Mouse (Mus musculus) stomach, embryonic 14.5 days (tissue): Measurements from ENCODE around the gene Cherp. TPM values are rescaled to one million over a fixed set of nuclear protein-coding genes. Genes with fewer than 3 reads are reported as not detected.

Source experiments
- ATAC-seq: fragments of 200-750 bp; cut with Nextera tagmentation; 2 replicates; pipeline ENCODE4 v1.8.0; 2017; ENCODE audit warnings: low read depth, moderate TSS enrichment; ENCODE audit not compliant: insufficient number of reproducible peaks, insufficient read depth, low FRiP score
- H3K27ac ChIP-seq: fragments of 300-500 bp; sonication (generic); 2 replicates; pipeline ENCODE4 v1.5.1; 2014; ENCODE audit warnings: mild to moderate bottlenecking, low read length, moderate library complexity, mixed read lengths
- H3K27me3 ChIP-seq: fragments of 300-500 bp; sonication (generic); 2 replicates; pipeline ENCODE4 v1.6.1; 2014; ENCODE audit warnings: low read length, control low read depth, mixed read lengths; ENCODE audit not compliant: control insufficient read depth, insufficient read depth
- H3K36me3 ChIP-seq: fragments of 300-500 bp; sonication (generic); 2 replicates; pipeline ENCODE4 v1.6.1; 2014; ENCODE audit warnings: mild to moderate bottlenecking, control low read depth, low read length, moderate library complexity, mixed read lengths; ENCODE audit not compliant: control insufficient read depth, insufficient read depth
- H3K4me1 ChIP-seq: fragments of 300-500 bp; sonication (generic); 2 replicates; pipeline ENCODE4 v1.6.1; 2014; ENCODE audit warnings: low read length, control low read depth, mixed read lengths; ENCODE audit not compliant: control insufficient read depth, insufficient read depth
- H3K4me2 ChIP-seq: fragments of 300-500 bp; sonication (generic); replicated peaks from 2 replicates; pipeline ENCODE4 v1.6.1; 2014; ENCODE audit warnings: low read depth, low read length, control low read depth
- H3K4me3 ChIP-seq: fragments of 300-500 bp; sonication (generic); 2 replicates; pipeline ENCODE4 v1.5.1; 2014; ENCODE audit warnings: low read depth, low read length, control low read depth
- H3K9ac ChIP-seq: fragments of 300-500 bp; sonication (generic); replicated peaks from 2 replicates; pipeline ENCODE4 v1.6.1; 2014; ENCODE audit warnings: low read depth, mild to moderate bottlenecking, control low read depth, low read length, moderate library complexity, mixed read lengths
- H3K9me3 ChIP-seq: fragments of 300-500 bp; sonication (generic); 2 replicates; pipeline ENCODE4 v1.6.1; 2016; ENCODE audit warnings: low read depth, low read length, control low read depth; ENCODE audit not compliant: control insufficient read depth
- WGBS: fragments of 180-500 bp; shearing (Covaris S2); extraction: QIAGEN DNeasy Blood & Tissue Kit; methylation state at CpG from one replicate; pipeline ENCODE4 v1.1.7; 2014; 5-methylcytosine and 5-hydroxymethylcytosine counted together
- polyA plus RNA-seq: library from polyadenylated mRNA; unstranded; fragments of >200 nt; fragmentation: Nextera tagmentation; extraction: Ambion mirVana; gene quantifications from 2 replicates; pipeline ENCODE4 v1.2.1, GENCODE M21; 2014

Cherp gene
- 57.3 and 60.9 TPM in 2 replicates for polyA plus RNA-seq

DNA sequence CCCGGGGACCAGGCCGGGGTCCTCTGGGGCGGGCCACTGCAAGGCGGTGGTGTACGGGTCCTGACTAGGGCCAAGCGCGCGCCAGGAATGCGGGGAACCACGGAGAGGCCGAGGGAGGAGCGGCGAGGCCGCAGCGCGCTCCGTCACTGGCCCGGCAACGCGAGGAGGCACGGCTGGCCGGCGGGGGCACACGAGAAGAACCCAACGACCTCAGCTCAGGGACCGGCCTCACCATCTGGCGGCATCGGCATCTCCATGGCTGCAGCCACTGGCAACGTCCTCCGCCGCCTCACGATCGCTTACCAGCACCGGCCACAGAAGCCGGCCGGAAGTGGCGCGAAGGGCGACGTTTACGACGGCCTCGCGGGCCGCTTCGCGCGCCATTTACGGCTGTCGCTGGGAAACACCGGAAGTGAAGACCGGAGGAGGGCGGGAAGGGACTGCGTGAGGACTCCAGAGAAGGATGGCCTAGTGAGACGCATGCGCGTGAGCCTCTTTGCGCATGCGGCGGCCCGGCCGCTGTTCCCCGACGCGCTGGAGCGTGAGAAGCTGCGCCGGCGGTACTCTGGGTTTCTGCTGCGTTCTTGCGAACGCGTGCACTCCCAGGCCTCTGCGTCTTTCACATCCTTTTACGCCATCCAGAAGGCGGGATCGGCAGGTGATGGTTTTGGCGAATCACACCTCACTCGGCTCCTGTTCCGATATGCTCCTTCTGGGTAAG is at the start of gene Cherp:
TSS of gene Cherp (minus strand) at position 401 of the 721 bp plus-strand sequence.
- ATAC-seq: peak; percentile 96
- Histone ChIP-seq H3K4me1 (peaks cover 7% of the 10 kb centered on the region; the same call in 1 of the 2 replicates), H3K27me3 (no peaks in the 10 kb centered on the region), H3K9ac (peak within 1 kb of the TSS; percentile 80), H3K4me3 (peak within 1 kb of the TSS; percentile 89), H3K36me3 (peaks cover 30% of the 10 kb centered on the region), H3K9me3 (no peaks in the 10 kb centered on the region), H3K27ac (peak within 1 kb of the TSS; percentile 84), H3K4me2 (peak within 1 kb of the TSS; percentile 98)
- WGBS: under 1% methylated on average over 80 of the region's 80 CpGs

DNA sequence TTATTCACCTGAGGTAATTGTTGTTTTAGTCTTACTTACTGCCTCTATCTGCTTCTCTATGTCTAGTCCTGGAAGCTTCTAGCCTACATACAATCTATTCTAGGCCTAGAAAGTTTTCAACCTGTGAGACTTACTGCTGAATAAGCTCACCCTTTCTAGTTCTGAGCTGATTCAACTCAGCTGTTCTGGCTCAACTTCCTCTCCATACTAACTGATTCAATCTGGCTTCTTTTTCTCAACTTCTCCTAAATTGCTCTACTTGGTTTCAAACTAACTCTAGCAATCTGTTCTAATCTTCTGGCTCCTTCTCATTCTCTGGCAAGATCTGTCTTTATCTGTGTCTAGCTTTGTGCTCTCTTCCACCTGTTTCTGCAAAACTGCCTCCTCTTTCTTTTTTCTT is 46.9 kb upstream of the Cherp start:
- Histone ChIP-seq H3K9me3 (no peaks in the 10 kb centered on the region), H3K27ac (no peak overlapping the region), H3K9ac (no peak overlapping the region), H3K4me1 (no peaks in the 10 kb centered on the region), H3K27me3 (no peaks in the 10 kb centered on the region), H3K36me3 (no peaks in the 10 kb centered on the region), H3K4me3 (no peak overlapping the region), H3K4me2 (no peak overlapping the region)
- no peak for ATAC-seq

DNA sequence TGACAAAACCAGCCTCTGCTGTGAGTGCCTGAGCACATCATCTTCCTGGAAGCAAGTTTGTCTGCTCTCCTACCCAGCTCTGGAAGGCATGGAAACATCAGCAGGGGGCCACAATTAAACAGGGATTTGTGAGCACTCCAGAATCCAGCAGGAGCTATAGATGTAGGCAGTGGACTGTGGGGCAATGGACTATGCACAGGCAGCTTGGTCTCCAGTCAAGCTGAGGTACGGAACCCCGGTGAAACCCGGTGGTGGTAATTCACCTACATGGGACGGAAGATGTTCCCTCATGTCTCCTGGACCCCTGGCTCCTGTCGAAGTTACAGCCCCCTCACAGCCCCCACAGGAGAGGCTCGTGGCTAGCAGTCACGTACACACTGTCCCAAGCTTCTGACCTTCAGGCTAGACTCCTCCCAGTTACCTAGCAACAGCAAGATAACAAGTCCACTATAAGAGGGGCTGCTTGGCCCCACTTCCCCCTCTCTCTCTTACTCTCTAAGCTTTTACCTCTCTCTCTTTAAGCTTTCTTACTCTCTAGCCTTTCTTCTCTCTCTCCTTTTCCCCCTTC is 42.5 kb upstream of the Cherp start:
- Histone ChIP-seq H3K27me3 (no peaks in the 10 kb centered on the region), H3K4me1 (no peaks in the 10 kb centered on the region), H3K36me3 (no peaks in the 10 kb centered on the region), H3K27ac (no peak overlapping the region), H3K4me3 (no peak overlapping the region), H3K9me3 (no peaks in the 10 kb centered on the region), H3K9ac (no peak overlapping the region), H3K4me2 (no peak overlapping the region)
- WGBS: 62% methylated on average over 7 of the region's 7 CpGs
- no peak for ATAC-seq

DNA sequence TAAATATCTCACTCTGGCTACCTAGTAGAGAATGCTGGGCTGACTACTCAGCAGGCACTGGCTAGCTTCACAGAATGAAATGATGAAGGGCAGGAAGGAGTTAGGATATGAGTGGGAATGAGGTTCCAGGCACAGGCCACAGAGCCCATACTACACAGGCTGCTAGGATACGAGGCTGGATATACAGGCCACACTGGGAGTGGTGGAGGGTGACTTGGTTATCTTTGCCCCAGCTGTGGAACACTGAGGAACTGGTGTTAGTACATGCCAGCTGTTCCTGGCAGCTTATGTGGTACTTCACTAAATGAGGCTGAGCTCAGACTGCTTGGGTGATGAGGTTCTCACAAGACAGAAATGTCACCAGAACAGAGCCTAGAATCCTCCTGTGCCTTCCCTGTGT is 38.1 kb upstream of the Cherp start:
- Histone ChIP-seq H3K9ac (no peak overlapping the region), H3K36me3 (no peaks in the 10 kb centered on the region), H3K9me3 (no peaks in the 10 kb centered on the region), H3K4me3 (no peak overlapping the region), H3K27me3 (no peaks in the 10 kb centered on the region), H3K27ac (no peak overlapping the region), H3K4me2 (no peak overlapping the region), H3K4me1 (no peaks in the 10 kb centered on the region)
- 89% methylated on average over 1 of the region's 1 CpGs for WGBS
- ATAC-seq: no peak

DNA sequence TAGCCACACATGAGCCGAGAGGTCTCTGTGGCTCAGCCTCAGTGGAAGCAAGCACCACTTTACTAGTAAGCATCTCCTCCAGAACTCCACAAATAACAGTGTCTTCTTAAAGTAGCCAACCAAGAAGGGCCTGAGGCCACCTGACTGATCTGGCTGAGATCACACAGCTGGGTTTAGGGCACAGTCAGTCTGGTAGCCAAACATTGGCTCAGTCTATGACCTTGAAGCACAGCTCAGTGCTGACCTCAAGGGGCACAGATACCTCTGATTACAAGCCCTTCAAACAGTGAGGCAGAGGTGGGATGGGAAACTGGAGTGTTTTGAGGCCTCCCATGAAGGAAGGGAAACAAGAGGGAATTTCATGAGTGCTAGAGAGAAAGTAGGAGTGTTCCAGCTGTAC is 37.6 kb upstream of the Cherp start:
- Histone ChIP-seq H3K4me3 (no peak overlapping the region), H3K4me2 (no peak overlapping the region), H3K27me3 (no peaks in the 10 kb centered on the region), H3K4me1 (no peaks in the 10 kb centered on the region), H3K27ac (no peak overlapping the region), H3K9ac (no peak overlapping the region), H3K9me3 (no peaks in the 10 kb centered on the region), H3K36me3 (no peaks in the 10 kb centered on the region)
- WGBS: 91% methylated on average over 1 of the region's 1 CpGs
- no peak for ATAC-seq

DNA sequence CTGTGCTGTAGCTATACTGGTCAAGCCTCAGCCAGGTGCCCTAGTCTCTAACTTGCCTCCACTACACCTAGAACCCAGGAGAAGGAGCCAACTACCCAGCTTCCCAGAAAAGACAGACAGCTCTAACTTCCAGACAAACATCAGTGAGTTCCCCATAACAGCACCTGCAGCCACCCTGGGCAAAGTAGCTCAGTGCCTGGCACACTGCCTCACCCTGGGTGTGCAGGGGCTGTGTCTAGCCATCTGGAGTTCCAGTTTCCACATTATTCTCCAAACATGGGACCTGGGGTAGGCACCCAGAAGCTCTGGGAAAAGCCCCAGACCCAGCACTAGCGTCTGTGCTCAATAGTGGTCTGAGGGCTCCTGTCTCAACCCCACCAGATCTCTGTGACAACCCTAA is 32.5 kb upstream of the Cherp start:
- 80% methylated on average over 1 of the region's 1 CpGs for WGBS
- Histone ChIP-seq H3K27me3 (no peaks in the 10 kb centered on the region), H3K9ac (no peak overlapping the region), H3K4me1 (no peaks in the 10 kb centered on the region), H3K36me3 (0 out of 2 replicates have a peak, but pooled peaks cover 4% of the 10 kb centered on the region), H3K27ac (no peak overlapping the region), H3K4me3 (no peak overlapping the region), H3K9me3 (no peaks in the 10 kb centered on the region), H3K4me2 (no peak overlapping the region)
- no peak for ATAC-seq

DNA sequence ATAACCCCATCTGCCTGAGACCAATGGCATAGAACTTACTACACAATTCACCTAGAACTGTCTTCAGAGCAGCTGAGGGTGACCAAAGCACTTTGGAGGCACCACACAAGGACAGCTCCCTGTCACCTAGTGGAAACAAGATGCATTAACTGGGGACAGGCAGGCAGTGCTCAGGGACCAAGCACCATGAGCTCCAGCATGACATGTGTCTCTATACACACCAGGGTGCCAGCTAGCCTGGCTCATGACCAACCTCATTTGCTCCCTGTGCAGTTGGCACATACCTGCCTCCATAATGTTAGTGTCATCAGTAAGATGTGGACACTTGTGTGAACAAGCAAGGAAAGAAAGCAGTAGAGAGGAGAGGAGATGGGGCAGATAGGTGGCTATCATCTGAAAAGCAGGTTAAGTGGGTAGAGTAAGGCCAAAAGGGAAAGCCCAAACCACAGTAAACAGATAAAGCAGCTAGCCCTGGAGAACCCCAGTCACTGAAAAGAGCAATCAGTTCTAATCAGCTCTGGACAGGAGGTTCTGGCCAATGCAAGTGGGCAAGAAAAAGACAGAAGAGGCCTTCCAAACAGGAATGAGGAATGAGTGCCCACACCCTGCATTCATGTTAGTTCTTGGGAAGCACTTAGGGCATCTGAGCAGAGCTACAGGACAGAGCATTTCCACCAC is 29.8 kb upstream of the Cherp start:
- H3K4me1 ChIP-seq: no peaks in the 10 kb centered on the region

DNA sequence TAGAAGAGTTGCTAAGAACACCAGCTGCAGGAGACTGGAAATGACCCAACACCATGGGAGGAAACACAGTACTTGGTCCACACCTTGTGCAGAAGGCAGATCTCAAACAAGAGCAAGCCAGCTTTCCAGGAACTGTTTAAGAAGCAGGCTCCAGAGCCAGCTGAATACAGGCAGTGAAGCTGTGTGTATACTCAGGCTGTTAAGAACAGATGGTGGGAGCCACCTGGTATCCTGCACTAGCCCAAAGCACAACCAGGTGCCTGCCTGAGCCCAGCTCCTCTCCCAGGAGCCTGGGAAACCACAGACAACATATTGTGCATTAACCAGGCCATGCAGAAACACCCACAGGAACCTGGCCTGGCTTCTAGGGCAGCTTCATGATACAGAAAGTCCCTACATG is 29.1 kb upstream of the Cherp start:
- Histone ChIP-seq H3K9ac (no peak overlapping the region), H3K4me2 (no peak overlapping the region), H3K9me3 (no peaks in the 10 kb centered on the region), H3K27ac (no peak overlapping the region), H3K4me1 (no peaks in the 10 kb centered on the region), H3K36me3 (0 out of 2 replicates have a peak, but pooled peaks cover 4% of the 10 kb centered on the region), H3K27me3 (no peaks in the 10 kb centered on the region), H3K4me3 (no peak overlapping the region)
- no peak for ATAC-seq

More for the DNA sequence above, 29.8 kb upstream of the Cherp start:
- ATAC-seq: no peak
- no peak overlapping the region for H3K4me2 ChIP-seq
- H3K36me3 ChIP-seq: 0 out of 2 replicates have a peak, but pooled peaks cover 4% of the 10 kb centered on the region
- H3K27ac ChIP-seq: no peak overlapping the region
- no peaks in the 10 kb centered on the region for H3K27me3 ChIP-seq
- H3K9ac ChIP-seq: no peak overlapping the region
- H3K9me3 ChIP-seq: no peaks in the 10 kb centered on the region
- H3K4me3 ChIP-seq: no peak overlapping the region
